Mouse (Mus musculus): Measurements from ENCODE around the gene Baiap2l2.

- no peak for TF ChIP-seq CTCF (IDR thresholded peaks at IDR 0.05; ENCODE audit: insufficient read depth, low read length)
- no peak for TF ChIP-seq POLR2A (IDR thresholded peaks at IDR 0.05; ENCODE audit: borderline replicate concordance, extremely low read depth, low read depth, low read length)
These were observed 23.6 kb downstream of the Baiap2l2 start for GRCm38 (mm10) chr15:79261757-79262156.
